Mouse (Mus musculus) right cerebral cortex, postnatal 25 days (tissue): ENCODE data around the gene Vmn2r74.

Source experiments
- DNase-seq: peaks from one replicate; pipeline ENCODE4 v3.0.0; 2022

The Vmn2r74 gene

GRCm38 (mm10) chr7:85961529-85961928 is at the start of gene Vmn2r74:
Gene Vmn2r74 (minus strand): TSS chr7:85961629.
- no peak for DNase-seq

- no peak for DNase-seq
Measured at GRCm38 (mm10) chr7:86007533-86007932, 46.1 kb upstream of the Vmn2r74 start.
